Mouse (Mus musculus): ENCODE measurements around the gene Phlda1.

The Phlda1 gene

DNA sequence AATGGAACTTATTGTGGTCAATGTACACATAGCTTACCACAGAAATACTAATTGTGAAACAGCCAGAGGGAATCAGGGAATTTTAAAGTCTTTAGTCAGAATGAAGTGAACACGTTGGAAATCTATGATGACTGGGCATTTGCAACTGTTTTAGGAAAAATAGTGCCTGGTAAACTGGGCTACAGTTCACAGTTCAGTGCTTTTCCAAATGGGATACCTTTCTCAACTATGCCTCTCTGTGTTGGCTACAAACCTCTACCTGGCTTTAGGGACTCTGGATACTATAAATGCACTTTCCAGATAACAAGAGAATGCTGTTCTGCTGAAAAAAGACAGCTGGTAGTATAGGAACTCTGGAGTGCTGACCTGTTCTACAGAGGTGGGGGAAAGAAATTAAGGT is 1.5 kb upstream of the Phlda1 start:
- DNase-seq (ENCODE audit: low spot score in 2 of 2), result no peak

DNA sequence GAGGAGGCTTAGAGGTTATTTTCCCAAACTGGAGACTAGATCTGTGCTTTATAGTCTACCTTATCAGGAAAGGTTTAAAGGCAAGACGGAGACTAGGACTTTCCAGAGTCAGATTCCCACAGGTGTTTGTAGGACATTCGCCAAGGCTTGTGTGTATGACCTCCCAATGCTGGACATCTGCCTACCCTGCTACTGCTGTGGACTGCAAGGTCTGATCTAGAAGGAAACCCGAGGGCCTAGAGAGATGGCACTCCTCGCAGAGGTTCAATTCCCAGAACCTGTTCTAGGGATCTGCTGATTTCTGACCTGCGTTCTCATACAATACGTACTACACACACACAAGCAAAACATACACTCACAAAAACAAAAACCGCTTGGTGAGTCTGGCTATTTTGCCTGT is 680 bp upstream of the Phlda1 start:
- no peak for DNase-seq (ENCODE audit: low spot score in 2 of 2)

DNA sequence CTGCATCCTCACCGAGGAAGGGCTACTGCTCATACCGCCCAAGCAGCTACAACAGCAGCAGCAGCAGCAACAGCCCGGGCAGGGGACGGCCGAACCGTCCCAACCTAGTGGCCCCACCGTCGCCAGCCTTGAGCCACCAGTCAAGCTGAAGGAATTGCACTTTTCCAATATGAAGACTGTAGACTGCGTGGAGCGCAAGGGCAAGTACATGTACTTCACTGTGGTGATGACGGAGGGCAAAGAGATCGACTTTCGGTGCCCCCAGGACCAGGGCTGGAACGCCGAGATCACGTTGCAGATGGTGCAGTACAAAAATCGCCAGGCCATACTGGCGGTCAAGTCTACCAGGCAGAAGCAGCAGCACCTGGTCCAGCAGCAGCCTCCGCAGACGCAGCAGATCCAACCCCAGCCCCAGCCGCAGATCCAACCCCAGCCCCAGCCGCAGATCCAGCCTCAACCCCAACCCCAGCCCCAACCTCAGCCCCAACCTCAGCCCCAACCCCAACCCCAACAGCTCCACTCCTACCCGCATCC is 907 bp downstream of the Phlda1 start:
- no peak for DNase-seq (ENCODE audit: low spot score in 2 of 2)

DNA sequence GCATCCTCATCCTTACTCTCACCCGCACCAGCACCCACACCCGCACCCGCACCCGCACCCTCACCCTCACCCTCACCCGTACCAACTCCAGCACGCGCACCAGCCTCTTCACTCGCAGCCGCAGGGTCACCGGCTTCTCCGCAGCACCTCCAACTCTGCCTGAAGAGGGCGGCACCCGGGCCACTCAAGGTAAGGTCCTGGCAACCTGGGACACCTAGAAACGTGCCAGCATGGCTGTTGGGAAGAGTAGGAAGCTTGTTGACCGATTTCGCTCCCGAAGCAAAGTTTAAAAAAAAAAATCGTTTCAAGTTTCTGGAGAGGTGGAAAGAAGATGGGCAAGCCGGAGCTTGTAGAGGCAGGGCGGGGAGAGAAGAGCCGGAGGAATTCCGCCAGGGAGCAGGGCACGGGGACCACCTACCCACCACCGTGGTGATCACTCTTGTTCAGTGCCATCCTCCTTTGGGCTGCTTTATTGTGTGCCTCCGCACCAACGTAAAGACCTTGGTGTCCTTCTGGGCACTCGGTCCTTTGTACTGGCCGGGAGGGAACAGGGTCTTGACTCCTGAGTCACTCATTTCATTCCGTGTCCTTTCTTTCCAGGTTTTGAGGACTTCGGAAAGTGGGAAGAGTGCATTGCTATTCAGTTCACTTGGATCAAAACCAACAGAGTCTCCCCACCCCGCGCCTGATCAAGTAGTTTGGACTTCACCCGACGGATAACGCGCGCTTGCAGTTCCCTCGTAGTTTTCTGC is 1.6 kb downstream of the Phlda1 start:
- peak; percentile 55 to 71 for DNase-seq (ENCODE audit: low spot score in 2 of 2)

DNA sequence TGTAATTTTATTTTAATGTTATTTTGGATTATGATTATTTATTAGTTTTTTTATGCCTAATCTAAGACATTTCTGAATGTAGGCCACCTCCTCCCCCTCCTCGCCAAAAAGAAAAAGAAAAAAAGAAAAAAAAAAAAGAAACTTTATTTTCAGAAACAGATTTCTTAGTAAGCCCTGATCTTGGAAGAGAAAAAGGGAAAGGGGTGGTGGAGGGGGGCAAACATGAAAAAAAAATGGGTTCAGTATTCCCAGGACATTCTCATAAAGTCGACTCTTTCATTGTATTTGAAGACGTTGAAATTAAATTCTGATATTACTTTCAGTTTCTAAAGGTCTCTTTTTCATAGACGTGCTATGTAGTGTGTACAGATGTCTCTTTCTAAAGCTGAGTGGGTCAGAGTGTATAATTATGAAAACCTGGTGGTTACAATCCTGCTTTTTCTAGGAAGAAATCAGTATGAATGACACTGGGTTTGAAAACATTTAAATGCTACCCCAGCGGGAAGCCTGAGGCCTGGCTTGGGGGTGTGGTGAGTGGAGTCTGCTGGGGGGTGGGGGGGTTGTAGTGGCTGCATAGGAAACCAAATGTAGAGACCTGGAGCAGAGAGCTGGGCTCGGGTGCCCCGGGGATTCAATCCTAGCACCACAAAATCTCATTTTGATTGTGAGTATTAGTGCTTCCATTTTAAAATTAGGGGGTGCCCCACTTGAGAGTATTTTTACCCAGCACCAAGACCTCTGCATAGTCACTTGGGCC is 2.4 kb downstream of the Phlda1 start:
- DNase-seq (ENCODE audit: low spot score in 2 of 2), result no peak

DNA sequence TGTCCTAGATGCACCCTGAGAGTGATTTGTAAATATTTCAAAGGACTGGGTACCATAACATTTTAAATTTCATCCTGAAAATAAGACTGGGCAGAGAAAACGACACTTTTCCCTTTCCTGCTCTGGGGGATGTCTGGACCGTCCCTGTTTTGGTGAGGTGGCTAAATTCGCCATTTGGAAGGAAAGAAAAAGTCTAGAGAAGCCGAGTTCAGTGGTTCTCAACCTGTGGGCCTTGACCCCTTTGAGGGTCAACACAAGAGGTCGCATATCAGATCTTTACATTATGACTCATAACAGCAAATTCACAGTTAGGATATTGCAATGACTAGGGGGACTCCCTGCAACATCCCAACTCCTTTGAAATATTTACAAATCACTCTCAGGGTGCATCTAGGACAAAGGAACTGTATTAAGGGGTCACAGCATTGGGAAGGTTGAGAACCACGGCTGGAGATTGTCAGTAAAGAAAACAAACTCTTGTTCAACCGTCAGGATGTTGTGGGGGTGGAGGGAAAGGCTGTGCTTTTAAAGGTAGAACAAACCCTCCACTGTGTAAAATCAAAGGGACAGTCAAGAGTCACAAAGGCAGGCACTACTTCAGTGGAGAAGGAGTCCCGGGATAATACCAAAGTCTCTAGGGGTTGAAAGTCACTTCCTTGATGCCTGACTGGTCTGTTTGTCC is 3.2 kb downstream of the Phlda1 start:
- no peak for DNase-seq (ENCODE audit: low spot score in 2 of 2)

DNA sequence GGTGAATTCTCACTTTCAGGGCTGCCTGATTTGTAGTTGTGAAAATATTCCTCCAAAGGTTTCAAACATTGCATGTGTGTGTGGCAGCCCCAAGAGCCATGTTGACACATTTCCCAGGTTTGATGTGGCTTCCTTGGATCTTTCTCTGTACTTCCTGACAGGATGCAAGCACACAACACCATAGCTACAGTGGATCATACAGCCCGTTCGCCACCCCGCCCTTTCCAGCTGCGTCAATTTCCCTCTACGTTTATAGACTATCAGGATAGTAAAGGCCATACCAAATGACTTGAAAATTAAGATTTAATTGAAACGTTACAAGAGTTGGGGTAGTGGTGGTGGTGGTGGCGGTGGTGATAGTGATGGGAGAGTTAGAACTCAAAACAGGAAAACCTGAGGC is 3.9 kb downstream of the Phlda1 start:
- DNase-seq (ENCODE audit: low spot score in 2 of 2), result no peak

DNA sequence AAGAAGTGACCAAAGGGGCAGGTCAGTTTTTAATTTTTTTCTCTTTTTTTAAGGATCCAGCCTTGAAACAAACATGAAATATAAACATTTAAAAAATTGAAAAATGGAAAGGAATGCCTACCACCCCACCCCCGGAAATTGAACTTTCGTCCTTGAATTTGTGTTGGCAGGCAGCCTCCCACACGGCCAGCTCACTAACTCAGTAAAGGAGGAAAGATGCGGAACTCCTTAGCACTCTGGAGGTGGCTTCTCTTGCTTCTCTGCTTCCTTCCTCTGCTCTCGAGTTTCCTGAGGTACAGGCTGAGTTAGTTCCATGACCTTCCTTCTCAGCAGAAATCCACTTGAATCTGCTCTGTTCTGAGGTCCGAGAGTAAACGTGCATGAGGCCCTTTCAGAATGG is 4.7 kb downstream of the Phlda1 start:
- DNase-seq (ENCODE audit: low spot score in 2 of 2), result no peak

DNA sequence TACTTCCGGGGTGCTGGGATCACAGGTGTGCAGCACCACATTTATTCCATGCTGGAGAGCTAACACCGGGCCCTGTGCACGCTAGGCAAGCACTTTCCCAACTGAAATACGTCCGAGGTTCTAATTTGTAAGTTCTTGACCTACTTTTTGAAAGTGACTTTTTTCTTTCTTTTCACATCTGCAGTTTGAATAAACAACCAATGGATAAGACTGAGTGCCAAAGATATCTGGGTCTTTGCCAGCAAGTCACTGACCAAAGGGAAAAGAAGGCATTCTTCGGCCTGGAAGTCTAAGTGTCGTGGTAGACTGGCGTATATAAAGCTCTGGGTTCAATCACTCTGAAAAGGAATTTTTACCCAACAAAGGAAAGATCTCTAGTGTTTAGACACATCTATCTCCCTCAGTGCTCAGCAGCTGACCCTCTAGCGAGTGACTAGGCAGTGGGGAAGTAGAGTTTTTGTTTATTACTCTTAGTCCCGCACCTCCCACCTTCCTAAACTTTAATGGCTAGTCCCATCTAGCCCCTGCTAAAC is 6.0 kb downstream of the Phlda1 start:
- no peak for DNase-seq (ENCODE audit: low spot score in 2 of 2)

DNA sequence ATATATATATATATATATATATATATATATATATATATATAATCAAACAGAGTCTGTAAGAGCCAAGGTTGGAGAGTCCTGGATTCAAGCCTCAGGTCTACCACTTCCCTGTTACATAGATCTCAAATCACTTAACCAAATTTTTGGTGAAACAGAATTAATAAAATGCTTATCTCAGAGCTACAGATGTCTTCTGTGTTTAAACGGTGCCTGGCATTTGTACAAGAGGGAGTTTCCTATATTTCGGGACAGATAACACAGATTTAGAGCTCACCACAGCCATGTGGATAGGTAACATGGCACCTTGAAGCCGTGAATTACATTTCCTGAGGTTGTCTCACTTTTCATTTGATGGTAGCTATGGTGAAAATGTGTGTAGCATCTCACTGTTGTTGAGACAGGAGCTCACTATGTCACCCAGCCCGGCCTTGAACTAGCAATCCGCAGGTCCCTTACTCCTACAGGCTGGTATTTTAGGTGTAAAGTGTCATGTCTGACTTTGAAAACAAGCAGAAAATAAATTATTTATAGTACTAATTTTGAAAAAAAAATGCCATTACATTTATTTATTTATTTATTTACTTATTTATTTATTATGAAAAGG is 8.3 kb downstream of the Phlda1 start:
- DNase-seq (ENCODE audit: low spot score in 2 of 2), result no peak

DNA sequence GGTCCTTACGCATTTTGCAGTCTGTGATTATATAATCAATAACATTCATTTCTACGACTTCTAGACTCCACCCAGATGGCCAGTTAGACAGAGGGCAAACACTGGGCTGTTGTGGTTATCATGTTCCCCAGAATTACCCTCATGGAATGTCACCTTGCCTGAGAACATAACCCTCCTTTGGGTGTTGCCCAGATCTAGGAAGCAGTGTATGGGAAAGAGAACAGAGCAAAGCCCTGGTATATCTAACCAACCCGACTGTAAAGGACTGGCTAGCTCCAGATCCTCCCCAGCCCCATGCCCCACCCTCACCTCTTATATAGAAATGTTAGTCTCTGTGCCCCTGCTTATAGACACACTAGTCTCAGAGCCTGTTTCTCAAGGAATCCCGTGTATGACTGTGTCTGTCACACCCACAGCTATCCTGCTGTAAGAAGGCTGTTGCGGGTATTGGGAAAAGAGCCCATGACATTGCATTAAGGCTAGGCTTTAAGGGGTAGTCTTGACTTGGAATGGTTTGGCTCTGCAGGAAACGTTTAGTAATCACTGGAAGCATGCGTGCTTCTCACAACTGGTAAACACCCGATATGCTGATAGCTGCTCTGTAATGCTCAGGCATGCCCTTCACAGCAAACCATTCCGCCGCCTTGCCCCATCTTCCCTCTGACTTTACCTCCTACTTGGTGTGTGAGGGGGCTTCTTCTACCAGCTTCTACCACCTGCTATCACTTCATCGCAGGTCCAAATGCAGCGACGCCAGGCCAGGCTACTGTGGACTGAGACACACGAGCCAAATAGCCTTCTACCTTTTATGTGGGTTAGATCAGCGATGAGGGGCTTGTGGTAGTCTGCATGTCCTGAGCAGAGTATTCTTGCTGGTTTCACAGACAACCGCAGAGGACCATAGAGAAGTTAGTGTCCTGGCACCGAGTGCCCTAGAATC is 9.3 kb downstream of the Phlda1 start:
- DNase-seq (ENCODE audit: low spot score in 2 of 2), result peak; percentile 29 to 45

DNA sequence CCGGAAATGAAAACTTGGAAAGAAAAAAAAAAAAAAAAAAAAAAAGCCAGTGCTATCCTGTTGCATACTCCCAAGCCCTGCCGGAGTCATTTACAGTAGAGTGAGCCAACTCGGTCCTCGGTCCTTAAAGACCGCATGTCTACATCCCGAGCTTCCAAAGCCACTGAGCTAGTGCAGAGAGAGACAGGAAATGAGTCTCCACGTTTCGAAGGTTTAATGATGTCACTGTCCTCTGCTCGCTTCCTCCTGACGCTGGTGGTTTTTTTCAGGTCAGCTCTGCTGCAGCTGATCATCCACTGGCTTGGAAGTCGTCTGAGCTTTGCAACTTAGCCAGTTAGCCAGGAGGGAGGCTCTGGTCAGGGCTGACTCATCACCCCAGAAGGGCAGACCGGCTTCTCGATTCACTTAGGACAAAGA is 10.1 kb downstream of the Phlda1 start:
- peak; percentile 46 to 53 for DNase-seq (ENCODE audit: low spot score in 2 of 2)

DNA sequence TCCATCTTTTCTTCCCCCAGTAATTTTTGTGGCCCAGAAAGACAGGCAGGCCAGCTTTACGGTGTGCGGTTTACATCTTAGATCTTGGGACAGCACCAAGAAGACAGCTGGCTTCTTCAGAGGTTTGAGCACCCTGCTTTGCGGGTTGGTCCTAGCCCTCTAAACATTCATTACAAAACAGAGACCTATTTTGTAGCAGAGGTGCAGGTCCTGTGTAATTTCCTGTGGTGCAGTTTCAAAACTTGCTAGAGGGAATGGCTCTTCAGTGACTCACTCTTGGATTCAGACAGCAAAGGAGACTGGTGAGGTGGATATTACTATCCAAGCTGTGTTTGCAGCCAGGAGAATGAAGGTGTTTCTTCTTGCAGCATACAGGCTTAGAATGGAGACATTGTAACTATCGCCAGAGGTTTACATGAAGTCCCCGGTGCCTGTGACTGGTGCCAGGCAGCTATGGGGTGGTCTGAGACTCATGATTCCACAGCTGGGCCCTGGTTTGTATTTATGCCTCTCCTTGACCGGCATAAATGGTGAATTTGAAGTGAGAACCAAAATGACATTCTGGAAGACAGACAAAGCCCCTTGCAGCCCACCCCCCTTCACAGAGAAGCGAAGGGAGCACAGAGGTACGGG is 10.8 kb downstream of the Phlda1 start:
- DNase-seq (ENCODE audit: low spot score in 2 of 2), result no peak

DNA sequence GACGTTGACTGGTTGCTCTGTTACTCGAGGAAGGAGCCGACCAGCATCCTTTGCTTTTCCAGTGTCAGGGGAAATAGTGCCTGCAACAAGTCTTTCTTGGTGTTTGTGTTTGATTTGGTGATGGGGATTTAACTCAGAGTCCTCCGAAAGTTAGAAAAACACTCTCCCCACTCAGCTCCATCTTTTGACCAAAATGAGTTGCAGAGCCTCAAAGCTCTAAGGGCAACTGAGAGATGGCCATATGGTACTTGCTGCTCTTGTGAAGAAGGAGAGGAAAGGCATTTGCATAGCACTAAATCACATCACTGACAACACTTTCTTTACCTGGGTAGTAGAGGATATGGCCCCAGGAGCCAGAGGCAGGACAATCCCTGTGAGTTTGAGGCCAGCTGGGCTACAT is 12.3 kb downstream of the Phlda1 start:
- DNase-seq (ENCODE audit: low spot score in 2 of 2), result no peak

DNA sequence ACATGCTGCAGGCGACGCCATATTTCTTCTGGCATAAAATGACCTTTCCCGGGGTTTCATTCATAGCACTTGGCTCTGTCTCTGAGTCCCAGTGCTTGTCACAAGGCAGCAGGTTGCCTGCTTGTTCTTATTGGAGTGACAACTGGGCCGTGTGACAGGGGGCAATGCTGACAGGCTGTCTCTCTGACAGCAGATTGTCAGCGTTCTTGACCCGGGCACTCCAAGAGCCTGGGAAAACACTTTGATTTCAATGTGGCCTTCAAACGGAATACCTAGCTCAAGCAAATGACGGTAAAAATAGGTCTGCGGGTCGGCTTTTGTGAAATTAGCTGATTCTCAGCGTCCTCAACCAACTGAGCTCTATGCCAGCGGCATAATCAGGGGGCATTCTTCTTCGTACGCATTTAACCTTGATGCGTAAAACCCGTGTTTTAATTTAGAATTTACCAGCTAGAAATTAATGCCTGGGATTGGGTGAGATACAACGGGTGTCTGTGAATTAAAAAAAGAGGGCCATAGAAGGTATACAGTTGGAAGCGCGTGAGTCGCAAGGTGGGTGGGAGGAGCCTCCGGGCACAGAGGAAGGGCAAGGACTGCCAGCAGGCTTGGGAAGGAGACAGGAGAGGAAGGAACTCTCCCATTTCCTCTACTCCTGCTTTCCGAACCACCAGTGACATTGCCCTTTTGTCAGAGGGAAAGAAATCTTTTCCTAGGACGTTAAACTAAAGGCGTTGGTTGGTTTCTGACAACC is 13.7 kb downstream of the Phlda1 start:
- DNase-seq (ENCODE audit: low spot score in 2 of 2), result no peak

DNA sequence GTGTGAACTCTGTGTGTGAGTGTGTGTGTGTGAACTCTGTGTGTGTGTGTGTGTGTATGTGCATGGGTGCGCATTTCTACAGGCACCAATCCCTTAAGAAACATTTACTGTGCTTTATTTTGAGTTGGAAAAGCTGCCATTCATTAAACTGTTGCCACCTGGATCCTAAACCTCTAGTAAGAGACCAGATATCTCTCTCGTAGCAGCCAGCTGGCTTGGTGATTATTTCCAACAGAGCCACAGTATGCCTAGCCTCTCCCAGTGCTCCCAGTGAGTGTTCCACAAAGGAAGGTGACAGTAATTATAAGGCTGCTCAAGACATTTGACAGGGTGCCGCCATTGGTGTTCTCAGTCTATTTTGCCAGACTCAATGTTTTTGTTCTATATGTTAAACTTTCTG is 14.5 kb downstream of the Phlda1 start:
- DNase-seq (ENCODE audit: low spot score in 2 of 2), result no peak

DNA sequence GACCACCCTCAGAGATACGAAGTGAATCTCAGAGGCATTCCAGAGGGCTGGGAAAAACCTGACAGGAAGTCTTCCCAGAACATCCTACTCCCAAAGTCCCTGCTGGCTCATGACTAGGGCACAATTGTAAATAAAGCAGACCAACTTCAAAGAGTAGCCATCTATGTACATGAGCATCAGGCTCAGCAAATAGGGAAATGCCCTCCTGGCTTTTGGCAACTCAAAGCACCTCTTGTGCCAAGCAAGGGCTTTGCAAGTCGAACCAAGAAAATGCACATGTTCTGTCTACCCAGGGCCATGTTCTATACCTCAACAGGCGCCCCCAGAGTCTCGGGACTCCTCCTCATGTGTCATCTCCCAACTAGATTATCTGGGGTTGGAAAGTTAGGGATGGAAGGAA is 15.6 kb downstream of the Phlda1 start:
- no peak for DNase-seq (ENCODE audit: low spot score in 2 of 2)

DNA sequence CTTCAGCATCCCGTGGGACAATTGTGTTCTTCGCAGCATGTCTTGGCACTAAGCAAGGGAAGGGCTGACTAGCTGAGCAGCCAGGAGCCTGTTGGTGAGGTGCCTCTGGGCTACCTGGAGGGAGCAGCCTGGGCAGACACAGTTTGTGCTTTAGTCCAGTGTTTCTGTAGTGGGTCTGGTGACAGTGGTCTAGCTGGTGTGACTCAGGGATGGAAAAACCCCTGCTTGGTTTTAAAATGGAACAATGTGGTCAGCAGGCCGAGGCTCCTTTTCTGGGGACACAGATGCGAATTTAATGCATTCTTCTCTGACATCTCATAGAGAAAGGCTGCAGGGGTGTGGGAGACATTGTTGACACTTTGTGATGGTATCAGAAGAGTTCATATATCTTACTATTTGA is 16.1 kb downstream of the Phlda1 start:
- no peak for DNase-seq (ENCODE audit: low spot score in 2 of 2)

DNA sequence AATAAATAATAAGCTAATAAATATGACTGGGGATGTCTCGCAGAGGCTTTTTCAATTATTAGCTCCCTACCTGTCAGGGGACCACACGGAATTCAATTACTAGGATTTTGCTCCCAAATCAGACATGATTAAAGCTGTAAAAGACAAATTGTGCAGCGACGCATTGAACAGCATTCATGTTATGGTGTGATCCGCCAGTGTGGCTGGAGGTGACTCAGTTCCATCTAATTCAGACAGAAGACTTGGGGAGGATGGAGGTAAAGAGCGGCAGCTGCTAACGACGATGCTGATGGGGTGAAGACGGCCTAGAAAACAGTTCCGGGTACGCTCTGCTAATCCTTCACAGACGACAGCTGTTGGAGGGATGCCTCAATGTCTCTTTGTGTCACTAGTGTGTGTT is 17.8 kb downstream of the Phlda1 start:
- DNase-seq (ENCODE audit: low spot score in 2 of 2), result no peak

DNA sequence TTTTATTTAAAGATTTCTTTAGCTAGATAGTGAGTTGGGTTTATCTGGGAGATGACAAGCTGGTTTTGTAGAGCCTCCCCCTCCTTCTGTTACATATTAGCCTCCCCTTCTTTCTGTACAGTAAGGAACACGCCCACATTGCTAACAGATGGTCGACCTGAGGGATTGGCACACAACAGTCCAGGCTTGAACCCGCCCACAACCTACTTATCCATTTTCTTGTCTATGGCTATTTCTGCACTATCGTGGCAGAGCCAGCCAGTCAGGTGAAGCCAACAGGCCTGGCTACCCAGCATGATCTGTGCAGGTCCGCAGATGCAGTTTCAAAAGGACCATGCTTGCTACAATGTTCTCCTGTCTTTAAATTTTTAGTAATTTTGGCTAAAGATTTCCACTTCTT is 21.0 kb downstream of the Phlda1 start:
- no peak for DNase-seq (ENCODE audit: low spot score in 2 of 2)

Data from urinary bladder, postnatal 36 days (tissue).